Mouse (Mus musculus) CD8-positive naive resting alpha-beta T cell, adult 2 months (primary cell): ENCODE measurements around the gene Gzmf.
"Not testable (repeated sequence)": the region's sequence is repeated elsewhere in the genome, so short reads cannot be mapped to it uniquely, and the experiment has no call there.

Experiments
- DNase-seq, 2 experiments: peaks; one replicate each; pipeline ENCODE4 v3.0.0; 2022; ENCODE audit warnings: low read depth in 2 of 2, low spot score in 2 of 2

Gene Gzmf

GRCm38 (mm10) chr14:56211317-56211716 lies at the start of gene Gzmf:
Gene Gzmf, minus strand, starts transcription at chr14:56211417.
- DNase-seq = no peak

GRCm38 (mm10) chr14:56240409-56240808 lies 29.2 kb upstream of the Gzmf start:
- peak in 1 of 2 experiments; percentile 16 for DNase-seq

GRCm38 (mm10) chr14:56234556-56234955 lies 23.3 kb upstream of the Gzmf start, which contains the start of gene Gzmc:
Gene Gzmc, minus strand, starts transcription at chr14:56234656.
- no peak for DNase-seq

- no peak for DNase-seq
Measured at GRCm38 (mm10) chr14:56205613-56206012, 5.6 kb downstream of the Gzmf start.

- peak in 1 of 2 experiments; percentile 45 for DNase-seq
Measured at GRCm38 (mm10) chr14:56205021-56205420, 6.2 kb downstream of the Gzmf start.

DNA sequence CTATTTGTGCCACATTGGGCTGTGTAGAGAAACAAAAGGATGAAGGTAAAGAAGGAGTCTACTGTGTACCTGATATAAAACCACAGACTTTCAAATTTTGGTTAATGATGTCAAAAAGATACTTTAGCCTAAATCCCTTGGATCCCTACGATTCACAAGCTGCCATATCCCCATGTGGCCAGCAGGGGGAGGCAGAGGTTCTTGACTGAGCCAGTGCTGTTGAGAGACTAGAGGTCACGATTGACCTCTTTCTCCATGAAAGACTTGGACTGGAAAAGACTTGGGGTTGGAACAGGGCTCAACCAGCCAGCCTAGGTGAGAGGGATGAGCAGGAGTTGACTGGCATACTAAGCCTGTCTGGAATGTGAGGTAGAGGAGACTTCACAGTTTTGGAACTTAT lies 7.2 kb downstream of the Gzmf start:
- DNase-seq = peak; percentile 66 to 74

DNA sequence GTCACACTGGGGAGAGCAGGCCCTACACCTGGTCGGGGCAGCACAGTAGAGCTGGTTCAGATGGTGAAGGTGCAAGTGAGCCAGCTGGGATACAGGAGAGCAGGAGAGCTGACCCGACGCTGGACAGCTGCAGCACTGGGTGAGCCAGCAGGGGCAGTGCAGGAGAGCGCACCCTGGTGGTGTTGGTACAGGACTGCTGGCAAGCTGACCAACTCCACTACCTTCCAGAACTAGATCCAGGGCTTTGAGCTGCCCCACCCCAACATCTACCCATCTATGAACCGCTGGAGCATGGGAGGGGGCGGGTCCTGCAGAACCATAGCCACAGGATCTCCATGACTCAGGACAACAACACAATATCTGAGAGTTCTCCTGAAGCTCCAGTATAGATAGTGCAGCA lies 24.3 kb downstream of the Gzmf start:
- DNase-seq = no peak

DNA sequence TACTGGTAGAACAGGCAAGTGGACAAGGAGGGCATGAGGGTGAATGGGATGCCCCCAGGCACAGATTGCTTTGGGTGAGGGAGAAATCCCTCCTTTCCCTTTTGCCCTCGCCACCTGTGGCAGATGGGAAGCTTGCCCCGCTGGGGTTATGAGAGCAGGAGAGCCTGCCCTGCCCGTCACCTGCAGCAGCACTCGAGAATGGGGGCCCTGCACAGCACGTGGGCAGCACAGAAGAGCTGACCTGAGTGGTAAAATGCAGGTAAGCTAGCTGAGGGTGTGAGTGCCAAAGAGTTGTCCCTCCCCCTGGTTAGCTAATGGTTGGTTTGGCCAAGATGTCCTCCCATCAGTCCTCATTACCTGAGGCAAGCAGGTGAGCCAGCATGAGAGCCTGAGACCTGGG lies 24.7 kb downstream of the Gzmf start:
- DNase-seq = no peak

DNA sequence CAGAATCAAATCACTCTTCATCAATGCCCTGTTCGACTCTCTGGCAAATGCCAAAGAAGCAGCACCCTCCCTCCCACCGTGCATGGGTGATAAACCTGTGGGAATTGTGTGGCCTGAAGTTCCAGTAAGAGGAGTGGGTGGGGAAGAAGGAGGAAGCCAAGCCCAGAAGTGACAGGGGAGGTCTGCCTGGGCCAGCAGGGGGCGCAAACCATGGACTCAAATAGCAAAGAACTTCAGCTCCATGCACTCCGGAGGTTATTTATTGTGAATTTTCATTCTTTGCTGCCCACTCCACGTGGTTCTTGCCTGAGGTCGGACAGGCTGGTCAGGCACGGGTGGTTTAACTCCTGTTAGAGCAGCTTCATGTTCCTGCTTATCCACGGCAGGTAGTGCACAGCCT lies 33.6 kb downstream of the Gzmf start:
- DNase-seq = peak; percentile 14 to 37

DNA sequence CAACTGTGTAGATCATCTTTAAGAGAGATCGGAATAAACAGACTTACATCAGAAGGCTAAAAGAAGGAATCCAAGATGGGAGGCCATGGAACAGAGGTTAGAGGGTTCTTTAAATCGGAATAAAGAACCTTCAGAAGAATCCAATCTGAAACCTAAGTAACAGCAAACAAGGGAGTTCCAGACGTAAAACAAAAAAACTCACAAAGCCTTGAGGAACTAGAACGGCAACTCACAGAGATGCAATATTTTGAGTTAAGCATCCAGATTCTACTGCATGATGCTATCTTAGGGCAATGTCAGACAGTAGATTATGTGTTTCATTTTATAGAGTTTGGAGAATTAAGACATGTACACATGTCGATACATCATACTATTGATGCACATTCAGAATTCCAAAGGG lies 36.7 kb downstream of the Gzmf start, which contains the start of gene Gzmn:
Gzmn (minus strand) TSS at position 101 of the 400 bp plus-strand sequence.
- no peak for DNase-seq

- DNase-seq = no peak
Measured at GRCm38 (mm10) chr14:56173396-56173795, 37.8 kb downstream of the Gzmf start.

GRCm38 (mm10) chr14:56172744-56173143 lies 38.5 kb downstream of the Gzmf start:
- DNase-seq = no peak

DNA sequence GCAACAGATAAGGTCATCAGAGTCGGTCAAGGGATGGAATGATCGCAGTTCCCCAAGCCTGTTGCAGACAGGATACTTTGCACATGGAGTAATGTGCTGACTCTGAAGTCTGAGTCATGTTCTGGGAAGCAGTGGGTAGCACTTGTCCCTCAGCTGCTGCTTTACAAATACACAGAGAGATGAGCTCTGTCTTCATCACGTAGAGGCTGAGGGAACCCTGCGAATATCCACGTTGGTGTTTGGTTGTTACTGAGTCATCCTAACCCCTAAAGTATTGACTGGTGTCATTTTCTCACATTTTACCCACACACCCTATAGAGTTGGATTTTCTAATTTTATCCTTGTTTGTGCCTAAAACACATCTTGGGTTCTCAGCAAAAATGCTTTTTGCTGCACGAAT lies 43.2 kb downstream of the Gzmf start:
- no peak for DNase-seq

- no peak for DNase-seq
Measured at GRCm38 (mm10) chr14:56162109-56162508, 49.1 kb downstream of the Gzmf start.

GRCm38 (mm10) chr14:56159479-56159878 lies 51.7 kb downstream of the Gzmf start, which contains the start of gene Gzmg:
Gene Gzmg, minus strand, starts transcription at chr14:56159579.
- DNase-seq = not testable (repeated sequence)

GRCm38 (mm10) chr14:56155340-56155739 lies 55.9 kb downstream of the Gzmf start:
- no peak for DNase-seq
